Mouse (Mus musculus) lung, embryonic 14.5 days (tissue): ENCODE results near the gene Sar1a. TPM values are rescaled to one million over a fixed set of nuclear protein-coding genes. Genes with fewer than 3 reads are reported as not detected.

Experiments
- ATAC-seq: fragments of 200-750 bp; cut with Nextera tagmentation; 2 replicates; pipeline ENCODE4 v1.8.0; 2017; ENCODE audit warnings: mild to moderate bottlenecking, moderate TSS enrichment, moderate library complexity; ENCODE audit not compliant: insufficient read depth
- DNase-seq: peaks from one replicate; pipeline ENCODE4 v3.0.0-alpha.2; 2015
- H3K27ac ChIP-seq: fragments of 300-500 bp; sonication (generic); 2 replicates; pipeline ENCODE4 v1.5.1; 2014; ENCODE audit warnings: low read depth, mild to moderate bottlenecking, moderate library complexity
- H3K27me3 ChIP-seq: fragments of 300-500 bp; sonication (generic); 2 replicates; pipeline ENCODE4 v1.6.1; 2014; ENCODE audit warnings: low read length, control low read depth; ENCODE audit not compliant: insufficient read depth
- H3K36me3 ChIP-seq: fragments of 300-500 bp; sonication (generic); 2 replicates; pipeline ENCODE4 v1.6.1; 2014; ENCODE audit warnings: control low read depth; ENCODE audit not compliant: insufficient read depth
- H3K4me1 ChIP-seq: fragments of 300-500 bp; sonication (generic); 2 replicates; pipeline ENCODE4 v1.6.1; 2014; ENCODE audit warnings: antibody characterized with exemption, control low read depth; ENCODE audit not compliant: insufficient read depth
- H3K4me2 ChIP-seq: fragments of 300-500 bp; sonication (generic); 2 replicates; pipeline ENCODE4 v1.6.1; 2014; ENCODE audit warnings: mild to moderate bottlenecking
- H3K4me3 ChIP-seq: fragments of 300-500 bp; sonication (generic); 2 replicates; pipeline ENCODE4 v1.5.1; 2014; ENCODE audit warnings: low read depth, low read length
- H3K9ac ChIP-seq: fragments of 300-500 bp; sonication (generic); 2 replicates; pipeline ENCODE4 v1.6.1; 2014
- H3K9me3 ChIP-seq: fragments of 300-500 bp; sonication (generic); 2 replicates; pipeline ENCODE4 v1.6.1; 2016; ENCODE audit warnings: low read depth, low read length, control low read depth
- CTCF ChIP-seq: IDR thresholded peaks from 2 replicates; pipeline ENCODE4 v1.5.1; 2016; ENCODE audit warnings: antibody characterized with exemption, low read depth
- WGBS: fragments of 180-500 bp; shearing (Covaris S2); extraction: QIAGEN DNeasy Blood & Tissue Kit; methylation state at CpG from one replicate; pipeline ENCODE4 v1.1.7; 2014; 5-methylcytosine and 5-hydroxymethylcytosine counted together
- polyA plus RNA-seq: library from polyadenylated mRNA; unstranded; fragments of >200 nt; fragmentation: Nextera tagmentation; extraction: Ambion mirVana; gene quantifications from 2 replicates; pipeline ENCODE4 v1.2.1, GENCODE M21; 2014

The Sar1a gene
- polyA plus RNA-seq, 1 experiment from 2014 or later, result 265 TPM

DNA sequence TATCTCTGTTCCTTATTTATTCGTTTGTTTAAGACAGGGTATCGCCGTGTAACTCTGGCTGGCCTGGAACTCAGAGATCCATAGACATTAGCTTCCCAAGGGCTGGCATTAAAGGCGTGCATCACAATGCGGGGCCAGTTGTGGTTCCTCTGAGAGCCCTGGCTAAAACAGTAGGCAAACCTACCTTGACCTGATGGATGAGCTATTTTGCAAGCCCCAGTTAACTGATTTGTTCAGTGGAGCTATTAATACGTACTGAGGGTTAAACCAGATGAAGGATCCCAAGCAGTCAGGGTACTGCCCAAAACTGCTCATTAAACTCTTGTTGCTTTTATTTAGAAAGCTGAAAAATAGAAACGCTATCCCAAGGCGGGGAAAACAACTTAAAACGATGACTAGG is 554 bp upstream of the Sar1a start:
- DNase-seq (peak; percentile 19), ATAC-seq (no peak; the same call in 1 of the 2 replicates)
- Histone ChIP-seq H3K9me3 (no peaks in the 10 kb centered on the region), H3K36me3 (peaks cover 11% of the 10 kb centered on the region), H3K4me3 (peak overlapping the region; percentile 95), H3K27me3 (no peaks in the 10 kb centered on the region), H3K9ac (peak overlapping the region; percentile 94), H3K4me2 (peak overlapping the region; percentile 94), H3K4me1 (peaks cover 4% of the 10 kb centered on the region; the same call in 1 of the 2 replicates), H3K27ac (peak overlapping the region; percentile 72)
- WGBS, result 33% methylated on average over 9 of the region's 9 CpGs
- TF ChIP-seq CTCF, result no peak

- no peak overlapping the region for H3K9ac ChIP-seq
- H3K4me2 ChIP-seq, result no peak overlapping the region
- TF ChIP-seq CTCF, result no peak
- H3K36me3 ChIP-seq, result peaks cover 89% of the 10 kb centered on the region
- no peak for ATAC-seq
- H3K27ac ChIP-seq, result no peak overlapping the region
- DNase-seq, result no peak
- H3K4me1 ChIP-seq, result no peaks in the 10 kb centered on the region
- no peaks in the 10 kb centered on the region for H3K9me3 ChIP-seq
- WGBS, result 84% methylated on average over 8 of the region's 8 CpGs
- H3K4me3 ChIP-seq, result no peak overlapping the region
- no peaks in the 10 kb centered on the region for H3K27me3 ChIP-seq
These were observed 9.3 kb downstream of the Sar1a start for GRCm38 (mm10) chr10:61689405-61689804.

DNA sequence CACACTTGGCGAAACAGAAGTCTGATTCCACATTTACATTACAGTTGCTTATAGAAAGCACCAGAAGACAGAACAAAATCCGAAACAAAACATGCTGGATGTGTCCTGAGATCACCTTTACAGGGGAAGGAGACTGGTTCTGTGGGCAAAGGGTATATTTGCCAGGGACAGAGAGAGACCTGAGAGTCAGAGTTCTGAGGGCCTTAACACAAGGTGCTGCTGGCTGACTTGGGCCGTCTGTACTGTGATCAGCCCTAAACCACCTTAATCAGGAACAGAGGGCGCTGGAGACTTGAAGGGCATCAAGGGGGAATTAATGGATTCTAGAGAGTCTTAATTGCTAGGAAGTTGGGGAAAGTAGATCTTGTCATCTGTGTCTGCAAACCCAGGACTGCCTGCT is 13.5 kb downstream of the Sar1a start:
- peaks cover 57% of the 10 kb centered on the region for H3K36me3 ChIP-seq

GRCm38 (mm10) chr10:61694870-61695670 is 15.0 kb downstream of the Sar1a start, which contains the start of gene Tysnd1:
Gene Tysnd1, plus strand, starts transcription at chr10:61695514.
- Histone ChIP-seq H3K9ac (peak within 1 kb of the TSS; percentile 73), H3K9me3 (no peaks in the 10 kb centered on the region), H3K4me2 (peak within 1 kb of the TSS; percentile 99), H3K4me1 (peaks cover 10% of the 10 kb centered on the region), H3K4me3 (peak within 1 kb of the TSS; percentile 98), H3K27ac (no peak within 1 kb of the TSS), H3K27me3 (no peaks in the 10 kb centered on the region), H3K36me3 (peaks cover 50% of the 10 kb centered on the region)
- DNase-seq (peak; percentile 99), ATAC-seq (peak; percentile 97)
- WGBS, result 1% methylated on average over 42 of the region's 42 CpGs
- TF ChIP-seq CTCF, result peak; percentile 57

More for the DNA sequence above, 13.5 kb downstream of the Sar1a start:
- no peak overlapping the region for H3K4me2 ChIP-seq
- 76% methylated on average over 4 of the region's 4 CpGs for WGBS
- DNase-seq (no peak), ATAC-seq (no peak)
- H3K9me3 ChIP-seq, result no peaks in the 10 kb centered on the region
- no peak overlapping the region for H3K9ac ChIP-seq
- no peak overlapping the region for H3K4me3 ChIP-seq
- H3K27ac ChIP-seq, result no peak overlapping the region
- H3K4me1 ChIP-seq, result peaks cover 10% of the 10 kb centered on the region
- no peak for TF ChIP-seq CTCF
- no peaks in the 10 kb centered on the region for H3K27me3 ChIP-seq

DNA sequence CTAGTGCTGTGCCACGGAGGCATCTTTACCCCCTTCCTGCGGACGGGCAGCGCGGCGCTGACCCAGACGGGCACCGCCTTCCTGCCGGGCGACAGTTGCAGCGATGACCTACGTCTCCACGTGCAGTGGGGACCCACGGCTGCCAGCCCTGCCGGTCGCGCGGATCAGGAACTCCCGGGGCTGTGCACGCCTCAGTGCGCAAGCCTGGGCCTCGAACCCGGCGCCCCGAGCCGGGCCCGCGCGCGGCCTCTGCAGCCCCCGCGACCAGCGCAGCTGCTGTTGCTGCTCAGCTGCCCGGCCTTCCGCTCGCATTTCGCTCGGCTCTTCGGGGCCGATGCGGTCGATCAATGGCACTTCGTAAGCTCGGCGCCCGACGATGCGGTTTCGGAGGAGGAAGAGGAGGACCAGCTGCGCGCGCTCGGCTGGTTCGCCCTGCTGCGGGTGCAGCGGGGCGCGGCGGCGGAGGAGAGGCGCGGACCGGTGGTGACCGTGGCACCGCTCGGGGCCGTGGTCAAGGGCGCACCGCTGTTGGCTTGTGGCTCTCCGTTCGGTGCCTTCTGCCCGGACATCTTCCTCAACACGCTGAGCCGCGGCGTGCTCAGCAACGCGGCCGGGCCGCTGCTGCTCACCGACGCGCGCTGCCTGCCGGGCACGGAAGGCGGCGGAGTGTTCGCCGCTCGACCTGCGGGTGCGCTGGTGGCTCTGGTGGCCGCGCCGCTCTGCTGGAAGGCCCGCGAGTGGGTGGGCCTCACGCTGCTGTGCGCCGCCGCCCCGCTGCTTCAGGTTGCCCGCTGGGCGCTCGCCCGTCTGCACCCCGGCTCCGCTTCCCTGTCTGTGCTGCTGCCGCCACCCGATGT is 15.8 kb downstream of the Sar1a start:
- Histone ChIP-seq H3K4me1 (peaks cover 10% of the 10 kb centered on the region), H3K4me3 (peak overlapping the region; percentile 98), H3K36me3 (peaks cover 42% of the 10 kb centered on the region), H3K27me3 (no peaks in the 10 kb centered on the region), H3K27ac (no peak overlapping the region), H3K9ac (peak overlapping the region; percentile 73), H3K4me2 (peak overlapping the region; percentile 99), H3K9me3 (no peaks in the 10 kb centered on the region)
- WGBS, result under 1% methylated on average over 110 of the region's 111 CpGs
- ATAC-seq (peak; percentile 0), DNase-seq (peak; percentile 34)
- TF ChIP-seq CTCF, result no peak

GRCm38 (mm10) chr10:61696560-61696823 is 16.4 kb downstream of the Sar1a start:
- Histone ChIP-seq H3K9ac (peak overlapping the region; percentile 73), H3K4me3 (peak overlapping the region; percentile 98), H3K36me3 (peaks cover 36% of the 10 kb centered on the region), H3K4me1 (peaks cover 10% of the 10 kb centered on the region), H3K4me2 (peak overlapping the region; percentile 99), H3K27me3 (no peaks in the 10 kb centered on the region), H3K9me3 (no peaks in the 10 kb centered on the region), H3K27ac (no peak overlapping the region)
- DNase-seq, result no peak
- no peak for TF ChIP-seq CTCF
- ATAC-seq, result no peak
- WGBS, result 7% methylated on average over 19 of the region's 19 CpGs

GRCm38 (mm10) chr10:61697028-61697427 is 16.9 kb downstream of the Sar1a start:
- DNase-seq (no peak), ATAC-seq (no peak)
- TF ChIP-seq CTCF, result no peak
- Histone ChIP-seq H3K4me1 (peaks cover 10% of the 10 kb centered on the region), H3K4me2 (peak overlapping the region; percentile 99), H3K36me3 (peaks cover 35% of the 10 kb centered on the region), H3K27me3 (no peaks in the 10 kb centered on the region), H3K4me3 (peak overlapping the region; percentile 98), H3K9ac (peak overlapping the region; percentile 73; the same call in 1 of the 2 replicates), H3K27ac (no peak overlapping the region), H3K9me3 (no peaks in the 10 kb centered on the region)
- WGBS, result 80% methylated on average over 2 of the region's 2 CpGs
